Mouse (Mus musculus): ENCODE measurements at regions not wholly inside any gene's neighbourhood (a gene's known extent, or its start where the extent isn't known, plus 50 kb on each side); places are given as distances from the start of the nearest gene placed in this dataset.
"Not testable (repeated sequence)": the region's sequence is repeated elsewhere in the genome, so short reads cannot be mapped to it uniquely, and the experiment has no call there.

GRCm38 (mm10) chr17:6522185-6522584 lies 79.3 kb upstream of the Dynlt1c start:
- not testable (repeated sequence) for TF ChIP-seq CTCF (IDR thresholded peaks at IDR 0.05; ENCODE audit: borderline replicate concordance, extremely low read depth, insufficient read depth, insufficient read length); POLR2A (IDR thresholded peaks at IDR 0.05; ENCODE audit: borderline replicate concordance, extremely low read depth, insufficient read depth, insufficient read length, poor library complexity, severe bottlenecking)
